Mouse (Mus musculus): ENCODE results near the gene Got1. TPM values are rescaled to one million over a fixed set of nuclear protein-coding genes. Genes with fewer than 3 reads are reported as not detected.

Got1 gene
- polyA plus RNA-seq, 1 experiment from 2014 or later = 14.2 TPM

GRCm38 (mm10) chr19:43451563-43451962 is 72.8 kb downstream of the Got1 start:
- WGBS = 83% methylated on average over 10 of the region's 10 CpGs
- Histone ChIP-seq H3K27ac (ENCODE audit: low read length) (no peak overlapping the region), H3K27me3 (replicated peaks; ENCODE audit: insufficient read depth, low read length) (no peaks in the 10 kb centered on the region), H3K4me3 (ENCODE audit: low read depth, low read length) (no peak overlapping the region), H3K9ac (replicated peaks; ENCODE audit: low read depth) (no peak overlapping the region), H3K4me1 (ENCODE audit: insufficient read depth, low read depth, low read length) (no peaks in the 10 kb centered on the region), H3K36me3 (ENCODE audit: insufficient read depth, low read length) (no peaks in the 10 kb centered on the region), H3K4me2 (replicated peaks; ENCODE audit: low read depth, low read length) (no peak overlapping the region), H3K9me3 (ENCODE audit: low read length) (no peaks in the 10 kb centered on the region)
- ATAC-seq = no peak
- no peak for DNase-seq (ENCODE audit: low spot score)
- TF ChIP-seq EP300 (IDR thresholded peaks at IDR 0.05) (no peak), CTCF (IDR thresholded peaks at IDR 0.05) (no peak)

Other genes with a start within 250 kb of the Got1 start
- 0.64 and 0.76 TPM in 2 replicates for gene Hpse2, start 136.2 kb downstream of the Got1 start, polyA plus RNA-seq (2015; fragmentation: Nextera tagmentation; extraction: Ambion mirVana)
- gene Cnnm1, start 84.2 kb downstream of the Got1 start, polyA plus RNA-seq (2015; fragmentation: Nextera tagmentation; extraction: Ambion mirVana) = 0.25 and 0.30 TPM in 2 replicates
- not detected in 2 replicates for gene Nkx2-3, start 87.7 kb upstream of the Got1 start, polyA plus RNA-seq (2015; fragmentation: Nextera tagmentation; extraction: Ambion mirVana)
- gene Slc25a28, start 150.3 kb upstream of the Got1 start, polyA plus RNA-seq (2015; fragmentation: Nextera tagmentation; extraction: Ambion mirVana) = 11.9 and 13.3 TPM in 2 replicates
- gene Entpd7, start 165.1 kb upstream of the Got1 start, polyA plus RNA-seq (2015; fragmentation: Nextera tagmentation; extraction: Ambion mirVana) = 5.1 and 6.1 TPM in 2 replicates
- gene Cutc, start 228.4 kb upstream of the Got1 start, polyA plus RNA-seq (2015; fragmentation: Nextera tagmentation; extraction: Ambion mirVana) = 14.9 and 17.1 TPM in 2 replicates
- 4.5 and 5.7 TPM in 2 replicates for gene Cox15, start 228.4 kb upstream of the Got1 start, polyA plus RNA-seq (2015; fragmentation: Nextera tagmentation; extraction: Ambion mirVana)

All from lung, postnatal 0 days (tissue).